Mouse (Mus musculus) spleen, adult 2 months (tissue): Measurements from ENCODE around the gene 2610318N02Rik. TPM values are rescaled to one million over a fixed set of nuclear protein-coding genes. Genes with fewer than 3 reads are reported as not detected.

Source experiments
- DNase-seq, 2 experiments: peaks; one replicate each; pipeline versions ENCODE4 v3.0.0 to v3.0.0-alpha.2; 2012 to 2021; ENCODE audit warnings: low spot score in 2 of 2, low read depth in 1 of 2
- H3K27ac ChIP-seq: fragments of 200-500 bp; 2 replicates; pipeline ENCODE4 v1.5.1; 2012; ENCODE audit warnings: low read length, inconsistent platforms; ENCODE audit not compliant: insufficient read depth
- H3K27me3 ChIP-seq: fragments of 200-500 bp; 2 replicates; pipeline ENCODE4 v1.6.1; 2012; ENCODE audit warnings: mild to moderate bottlenecking, moderate library complexity, low read length, inconsistent platforms; ENCODE audit not compliant: control insufficient read depth, insufficient read depth
- H3K36me3 ChIP-seq: fragments of 200-500 bp; 2 replicates; pipeline ENCODE4 v1.6.1; 2012; ENCODE audit warnings: mild to moderate bottlenecking, low read length, inconsistent platforms; ENCODE audit not compliant: control insufficient read depth, insufficient read depth
- H3K4me1 ChIP-seq: fragments of 200-500 bp; 2 replicates; pipeline ENCODE4 v1.6.1; 2011; ENCODE audit warnings: inconsistent platforms; ENCODE audit not compliant: control insufficient read depth, insufficient read depth, insufficient read length
- H3K4me3 ChIP-seq: fragments of 200-500 bp; 2 replicates; pipeline ENCODE4 v1.5.1; 2011; ENCODE audit warnings: mild to moderate bottlenecking, inconsistent platforms; ENCODE audit not compliant: insufficient read depth, insufficient read length; ENCODE audit errors: extremely low read depth
- CTCF ChIP-seq: fragments of 200-500 bp; IDR thresholded peaks from 2 replicates; pipeline ENCODE4 v1.5.1; 2011; ENCODE audit warnings: mild to moderate bottlenecking, inconsistent platforms; ENCODE audit not compliant: insufficient read depth, insufficient read length, insufficient replicate concordance; ENCODE audit errors: extremely low read depth
- POLR2A ChIP-seq: fragments of 200-500 bp; IDR thresholded peaks from 2 replicates; pipeline ENCODE4 v1.6.1; 2011; ENCODE audit warnings: low read depth, low read length, inconsistent platforms
- WGBS: fragments of 180-500 bp; shearing (Covaris S2); methylation state at CpG from one replicate; pipeline ENCODE4 v1.1.7; 2018; 5-methylcytosine and 5-hydroxymethylcytosine counted together
- polyA plus RNA-seq: library from polyadenylated mRNA; depleted of rRNA; stranded (reverse); fragments of >200 nt; gene quantifications from 2 replicates; pipeline ENCODE4 v1.2.3, GENCODE M21; 2012

The 2610318N02Rik gene
- polyA plus RNA-seq, 1 experiment, result 6.2 TPM

DNA sequence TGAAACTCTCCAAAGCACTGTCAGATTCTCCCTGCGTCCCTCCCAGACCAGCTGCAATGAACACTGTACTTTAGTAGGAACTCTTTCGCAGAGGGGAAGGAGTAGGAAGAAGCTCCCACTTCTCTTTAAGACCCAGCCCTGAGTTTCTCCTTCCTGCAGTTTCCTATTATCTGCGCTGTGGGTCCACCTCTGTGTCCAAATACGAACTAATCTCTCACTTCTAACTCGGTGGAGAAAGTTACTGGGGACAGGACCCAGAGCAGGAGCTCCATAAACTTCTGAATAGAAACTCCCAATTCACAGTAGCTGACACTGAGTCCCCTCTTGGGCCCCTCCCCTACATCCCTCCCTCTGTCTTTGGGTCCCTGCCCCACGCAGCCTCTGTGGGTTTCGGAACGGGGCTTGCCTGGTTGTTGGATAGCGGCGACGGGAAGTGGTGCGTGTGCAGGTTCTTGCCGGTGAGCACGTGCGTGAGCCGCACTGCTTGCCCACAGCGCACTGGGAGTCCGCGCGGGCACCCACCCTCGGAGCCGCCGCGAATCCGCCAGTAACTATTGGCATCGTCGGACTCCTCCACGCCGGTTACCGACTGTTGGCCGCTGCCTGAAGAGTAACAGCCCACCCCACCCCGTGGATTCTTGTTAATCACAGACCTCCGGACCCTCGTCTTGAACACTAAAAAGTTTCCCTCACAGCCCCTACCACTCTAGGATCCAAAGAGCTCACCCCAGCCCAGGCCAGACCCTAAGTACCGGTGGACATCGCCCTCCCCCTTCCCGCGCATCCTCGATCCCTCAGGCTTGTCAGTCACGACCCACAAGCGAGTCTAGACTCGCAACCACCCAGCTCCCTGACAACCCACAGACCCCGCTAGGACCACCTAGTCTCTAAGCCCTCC lies 6.5 kb upstream of the 2610318N02Rik start:
- peak overlapping the region; percentile 94 for H3K4me3 ChIP-seq
- H3K27me3 ChIP-seq, result no peaks in the 10 kb centered on the region
- no peaks in the 10 kb centered on the region for H3K36me3 ChIP-seq
- WGBS, result 4% methylated on average over 43 of the region's 43 CpGs
- peaks cover 6% of the 10 kb centered on the region for H3K4me1 ChIP-seq
- DNase-seq, result peak in 1 of 2 experiments; percentile 13
- TF ChIP-seq CTCF (no peak), POLR2A (no peak)
- peak overlapping the region; percentile 28; the same call in 1 of the 2 replicates for H3K27ac ChIP-seq

DNA sequence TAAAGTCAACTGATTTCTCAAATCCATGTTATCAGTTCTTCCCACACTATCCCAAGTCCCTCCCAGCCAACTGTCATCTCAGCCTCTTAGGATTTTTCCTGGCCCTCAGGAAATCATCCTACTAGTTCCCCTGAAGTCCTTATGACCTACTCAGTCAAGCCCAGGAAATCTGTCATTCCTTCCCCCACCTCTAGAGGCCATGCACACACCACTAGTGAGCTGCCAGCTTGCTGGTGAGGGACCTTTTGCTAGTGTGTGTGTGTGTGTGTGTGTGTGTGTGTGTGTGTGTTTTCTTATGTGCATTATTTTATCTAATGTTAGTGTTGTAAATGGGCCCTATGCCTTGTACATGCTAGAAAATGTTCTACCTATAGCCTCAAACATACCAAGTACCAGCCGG lies 2.3 kb upstream of the 2610318N02Rik start:
- peak in 1 of 2 experiments; percentile 59 for DNase-seq
- H3K36me3 ChIP-seq, result no peaks in the 10 kb centered on the region
- no peaks in the 10 kb centered on the region for H3K27me3 ChIP-seq
- no peak overlapping the region for H3K4me3 ChIP-seq
- peaks cover 6% of the 10 kb centered on the region for H3K4me1 ChIP-seq
- 92% methylated on average over 1 of the region's 1 CpGs for WGBS
- peak; percentile 75; the same call in 1 of the 2 replicates for TF ChIP-seq CTCF
- no peak for TF ChIP-seq POLR2A
- no peak overlapping the region for H3K27ac ChIP-seq

DNA sequence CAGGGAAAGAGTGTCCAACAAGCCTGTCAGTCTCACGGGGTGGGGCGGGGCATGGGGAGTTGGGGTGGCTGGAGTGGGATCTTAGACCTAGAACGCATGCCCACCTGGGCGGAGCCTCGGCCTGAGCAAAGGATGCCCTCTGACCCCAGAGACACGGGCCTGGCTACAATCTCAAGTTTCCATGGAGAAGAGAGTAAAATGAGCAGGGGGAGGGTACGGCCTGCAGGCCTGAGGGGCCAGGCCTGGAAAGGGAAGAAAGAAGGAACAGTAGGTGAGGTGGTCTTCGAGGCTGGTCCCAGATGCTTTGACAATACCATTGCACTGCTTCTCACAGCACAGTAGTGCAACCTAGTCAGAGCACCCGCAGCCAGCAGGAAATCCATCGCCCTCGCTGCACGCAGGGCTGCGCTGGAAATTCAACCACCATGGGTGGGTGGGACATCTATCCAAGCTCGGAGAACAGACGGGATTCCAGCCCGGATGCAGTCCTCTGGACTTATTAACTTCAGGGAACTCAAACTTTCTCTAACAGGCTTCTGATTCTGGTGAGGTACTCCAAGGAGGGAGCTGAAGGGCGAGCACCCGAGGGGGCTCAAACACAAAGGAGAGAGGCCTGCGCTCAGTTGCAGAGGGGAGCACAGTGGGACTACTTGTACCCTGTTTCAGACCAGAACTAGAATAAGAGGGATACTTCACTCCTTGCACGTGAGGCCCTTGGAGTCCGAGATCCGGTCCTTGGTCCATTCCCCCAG lies 672 bp downstream of the 2610318N02Rik start:
- no peak for DNase-seq
- TF ChIP-seq CTCF, result no peak
- no peak for TF ChIP-seq POLR2A
- Histone ChIP-seq H3K4me3 (peak overlapping the region; percentile 64), H3K27ac (no peak overlapping the region), H3K4me1 (no peaks in the 10 kb centered on the region; the same call in 1 of the 2 replicates), H3K27me3 (no peaks in the 10 kb centered on the region), H3K36me3 (no peaks in the 10 kb centered on the region)
- WGBS, result 23% methylated on average over 22 of the region's 22 CpGs

DNA sequence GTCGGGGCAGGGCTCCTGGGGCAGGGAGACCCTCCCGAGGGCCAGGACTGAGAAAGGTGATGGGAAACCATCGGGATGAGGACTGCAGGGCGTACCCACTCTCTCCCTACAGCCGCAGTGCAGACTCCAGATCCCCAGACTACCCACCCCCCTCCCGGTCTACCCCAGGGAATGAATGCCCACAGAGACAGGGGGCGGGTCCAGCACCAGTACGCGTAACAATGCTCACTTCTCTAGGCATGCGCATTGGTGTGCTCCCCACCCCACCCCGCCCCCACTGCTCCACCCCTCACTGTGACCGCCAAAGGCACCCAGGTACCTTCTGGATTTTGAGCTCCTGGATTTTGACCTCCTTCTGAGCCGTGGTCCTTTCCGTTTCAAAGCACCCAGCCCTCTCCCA lies 3.4 kb downstream of the 2610318N02Rik start:
- Histone ChIP-seq H3K27ac (no peak overlapping the region), H3K4me1 (no peaks in the 10 kb centered on the region; the same call in 1 of the 2 replicates), H3K4me3 (no peak overlapping the region), H3K27me3 (no peaks in the 10 kb centered on the region), H3K36me3 (no peaks in the 10 kb centered on the region)
- DNase-seq, result no peak
- TF ChIP-seq CTCF (no peak), POLR2A (no peak)
- WGBS, result 92% methylated on average over 14 of the region's 14 CpGs

DNA sequence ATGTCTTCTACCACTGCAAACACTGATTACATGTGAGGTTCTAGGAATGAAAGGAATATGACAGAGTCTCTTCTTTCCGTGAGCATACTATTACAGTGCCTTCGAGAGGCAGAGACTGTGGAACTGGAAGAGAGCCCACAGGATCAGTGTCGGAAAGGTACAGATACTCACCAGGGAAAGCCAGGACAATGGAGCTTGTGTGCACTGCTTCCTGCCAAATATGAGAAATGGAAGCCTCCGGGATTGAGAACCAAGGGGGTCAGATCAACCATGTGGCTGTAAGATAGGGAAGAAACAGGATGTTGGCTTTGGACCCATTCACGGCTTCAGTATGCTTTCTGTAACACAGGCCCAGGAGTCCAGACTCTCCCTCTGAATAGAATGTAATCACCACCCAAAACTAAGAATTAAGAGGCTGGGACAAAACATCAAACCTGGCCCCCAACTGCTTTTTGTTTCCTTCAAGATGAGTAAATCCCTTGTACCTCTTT lies 7.6 kb downstream of the 2610318N02Rik start:
- DNase-seq, result no peak
- no peaks in the 10 kb centered on the region for H3K36me3 ChIP-seq
- H3K4me3 ChIP-seq, result no peak overlapping the region
- H3K4me1 ChIP-seq, result no peaks in the 10 kb centered on the region
- H3K27ac ChIP-seq, result no peak overlapping the region; the same call in 1 of the 2 replicates
- H3K27me3 ChIP-seq, result no peaks in the 10 kb centered on the region
- WGBS, result 89% methylated on average over 5 of the region's 5 CpGs
- TF ChIP-seq POLR2A, result no peak
- TF ChIP-seq CTCF, result no peak

DNA sequence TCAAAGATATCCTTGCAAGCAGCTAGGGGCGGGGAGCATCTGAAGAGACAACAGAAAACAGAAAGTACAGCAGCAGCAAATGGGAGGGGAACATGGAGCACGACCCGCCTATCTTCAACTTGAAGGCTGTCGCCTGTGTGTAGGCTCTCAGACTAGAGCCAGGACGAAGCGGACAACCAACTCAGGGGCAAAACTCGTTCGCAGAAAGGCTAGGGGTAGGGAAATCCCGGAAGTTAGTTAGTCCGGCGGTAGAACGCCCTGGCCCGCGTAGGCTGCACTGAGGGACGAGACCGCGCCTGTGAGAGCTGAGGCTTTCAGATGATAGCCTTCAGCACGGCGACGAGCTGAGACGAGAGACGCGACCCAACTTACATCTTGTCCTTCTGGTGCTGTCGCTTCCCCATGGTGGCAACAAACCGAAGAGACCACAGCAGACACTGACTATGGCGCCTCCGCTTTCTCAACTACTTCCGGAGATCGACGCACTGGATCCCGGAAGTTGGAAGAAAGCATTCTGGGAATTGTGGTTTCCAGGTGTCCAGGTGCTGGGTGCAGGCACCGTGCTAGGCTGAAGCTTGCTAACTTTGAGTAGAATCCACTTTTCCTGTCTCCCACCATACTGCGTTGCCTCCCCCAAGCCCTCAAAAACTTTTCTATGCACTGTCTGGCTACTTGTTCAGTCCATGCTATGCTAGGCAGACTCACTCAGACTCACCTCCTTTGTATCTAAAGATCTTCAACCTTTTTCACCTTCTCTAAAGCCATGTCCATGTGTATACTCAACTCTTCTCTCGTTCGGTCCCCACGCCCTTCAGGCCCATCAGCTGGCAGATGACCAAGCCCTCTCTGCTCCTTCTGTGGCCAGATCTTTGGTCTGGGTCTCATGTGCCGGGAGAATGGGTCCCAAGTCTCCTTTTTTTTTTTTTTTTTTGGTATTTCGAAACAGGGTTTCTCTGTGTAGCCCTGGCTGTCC lies 13.9 kb downstream of the 2610318N02Rik start, which contains the start of gene Ppil2:
Ppil2 (minus strand) TSS at position 487 of the 973 bp plus-strand sequence.
- WGBS, result 7% methylated on average over 38 of the region's 38 CpGs

More for the DNA sequence above, 13.9 kb downstream of the 2610318N02Rik start, which contains the start of gene Ppil2:
- H3K36me3 ChIP-seq, result peaks cover 8% of the 10 kb centered on the region
- no peak for TF ChIP-seq CTCF
- peak; percentile 72 for TF ChIP-seq POLR2A
- peak; percentile 53 to 67 for DNase-seq
- peak within 1 kb of the TSS; percentile 68 for H3K27ac ChIP-seq
- no peaks in the 10 kb centered on the region for H3K27me3 ChIP-seq
- H3K4me3 ChIP-seq, result peak within 1 kb of the TSS; percentile 84
- peaks cover 7% of the 10 kb centered on the region; the same call in 1 of the 2 replicates for H3K4me1 ChIP-seq
